Mouse (Mus musculus) c-Kit-positive CD71-negative TER-119-negative erythroid progenitor cells, embryonic 14.5 days (primary cell): ENCODE results near the gene Gm47289.

Experiments
- DNase-seq: peaks from one replicate; pipeline ENCODE4 v3.0.0-alpha.2; 2013; ENCODE audit warnings: low read depth

The Gm47289 gene

GRCm38 (mm10) chr9:119160689-119161088 lies 1.7 kb downstream of the Gm47289 start:
- DNase-seq, result no peak

- DNase-seq, result no peak
Measured at GRCm38 (mm10) chr9:119164743-119165142, 5.8 kb downstream of the Gm47289 start.

GRCm38 (mm10) chr9:119165548-119165947 lies 6.6 kb downstream of the Gm47289 start:
- DNase-seq, result no peak

- DNase-seq, result no peak
Measured at GRCm38 (mm10) chr9:119167608-119168007, 8.6 kb downstream of the Gm47289 start.

- no peak for DNase-seq
Measured at GRCm38 (mm10) chr9:119179292-119179691, 20.3 kb downstream of the Gm47289 start.

GRCm38 (mm10) chr9:119181241-119181728 lies 22.3 kb downstream of the Gm47289 start:
- no peak for DNase-seq

GRCm38 (mm10) chr9:119192202-119192990 lies 33.4 kb downstream of the Gm47289 start:
- DNase-seq, result no peak

- DNase-seq, result no peak
Measured at GRCm38 (mm10) chr9:119199151-119199861, 40.3 kb downstream of the Gm47289 start.

GRCm38 (mm10) chr9:119201653-119202052 lies 42.7 kb downstream of the Gm47289 start:
- no peak for DNase-seq

- DNase-seq, result no peak
Measured at GRCm38 (mm10) chr9:119203617-119204016, 44.7 kb downstream of the Gm47289 start.

GRCm38 (mm10) chr9:119205756-119206155 lies 46.8 kb downstream of the Gm47289 start:
- DNase-seq, result no peak

GRCm38 (mm10) chr9:119206666-119207065 lies 47.7 kb downstream of the Gm47289 start:
- DNase-seq, result no peak

- DNase-seq, result no peak
Measured at GRCm38 (mm10) chr9:119207113-119207512, 48.2 kb downstream of the Gm47289 start.

- no peak for DNase-seq
Measured at GRCm38 (mm10) chr9:119208998-119209397, 50.0 kb downstream of the Gm47289 start, which contains the start of gene Slc22a13. Gene Slc22a13, minus strand, starts transcription at chr9:119209098.
